Mouse (Mus musculus): ENCODE results near the gene Tmem206.

Tmem206 gene

GRCm38 (mm10) chr1:191325726-191326232 lies at the start of gene Tmem206:
TSS of gene Tmem206 (plus strand) at chr1:191325912.
- DNase-seq, result peak; percentile 98

- no peak for DNase-seq
Observed at GRCm38 (mm10) chr1:191276181-191276580, 49.5 kb upstream of the Tmem206 start.

- DNase-seq, result no peak
Observed at GRCm38 (mm10) chr1:191277549-191278059, 48.1 kb upstream of the Tmem206 start.

- no peak for DNase-seq
Observed at GRCm38 (mm10) chr1:191278324-191278723, 47.4 kb upstream of the Tmem206 start.

- DNase-seq, result no peak
Observed at GRCm38 (mm10) chr1:191281171-191281570, 44.5 kb upstream of the Tmem206 start.

- no peak for DNase-seq
Observed at GRCm38 (mm10) chr1:191282319-191282718, 43.4 kb upstream of the Tmem206 start.

- DNase-seq, result no peak
Observed at GRCm38 (mm10) chr1:191283110-191284040, 42.3 kb upstream of the Tmem206 start.

GRCm38 (mm10) chr1:191284502-191284901 lies 41.2 kb upstream of the Tmem206 start:
- DNase-seq, result no peak

- peak; percentile 56 for DNase-seq
Observed at GRCm38 (mm10) chr1:191288762-191289161, 37.0 kb upstream of the Tmem206 start.

- no peak for DNase-seq
Observed at GRCm38 (mm10) chr1:191292348-191292747, 33.4 kb upstream of the Tmem206 start.

GRCm38 (mm10) chr1:191293051-191293450 lies 32.7 kb upstream of the Tmem206 start:
- no peak for DNase-seq

GRCm38 (mm10) chr1:191293996-191294795 lies 31.5 kb upstream of the Tmem206 start:
- no peak for DNase-seq

GRCm38 (mm10) chr1:191295784-191296183 lies 29.9 kb upstream of the Tmem206 start:
- no peak for DNase-seq

- no peak for DNase-seq
Observed at GRCm38 (mm10) chr1:191296445-191296844, 29.3 kb upstream of the Tmem206 start.

GRCm38 (mm10) chr1:191298304-191298703 lies 27.4 kb upstream of the Tmem206 start:
- DNase-seq, result no peak

- DNase-seq, result peak; percentile 61
Observed at GRCm38 (mm10) chr1:191299215-191299942, 26.3 kb upstream of the Tmem206 start.

- DNase-seq, result no peak
Observed at GRCm38 (mm10) chr1:191301903-191302302, 23.8 kb upstream of the Tmem206 start.

GRCm38 (mm10) chr1:191303736-191304135 lies 22.0 kb upstream of the Tmem206 start:
- DNase-seq, result no peak

GRCm38 (mm10) chr1:191304216-191304615 lies 21.5 kb upstream of the Tmem206 start:
- no peak for DNase-seq

- peak; percentile 57 for DNase-seq
Observed at GRCm38 (mm10) chr1:191305610-191306009, 20.1 kb upstream of the Tmem206 start.

GRCm38 (mm10) chr1:191306316-191306715 lies 19.4 kb upstream of the Tmem206 start:
- DNase-seq, result no peak

- DNase-seq, result no peak
Observed at GRCm38 (mm10) chr1:191307766-191308455, 17.8 kb upstream of the Tmem206 start.

All from embryo, embryonic 11 days (tissue).